Mouse (Mus musculus) megakaryocyte, embryonic 14.5 days (primary cell): ENCODE data around the gene Rnf31. TPM values are rescaled to one million over a fixed set of nuclear protein-coding genes. Genes with fewer than 3 reads are reported as not detected.

Source experiments
- H3K27me3 ChIP-seq: replicated peaks from 2 replicates; pipeline ENCODE3; 2012; ENCODE audit warnings: inconsistent platforms
- H3K36me3 ChIP-seq: replicated peaks from 2 replicates; pipeline ENCODE3; 2012; ENCODE audit warnings: low read length, inconsistent platforms, mixed read lengths
- H3K4me1 ChIP-seq: 2 replicates; pipeline ENCODE4 v1.6.1; 2012; ENCODE audit warnings: inconsistent platforms
- H3K4me3 ChIP-seq: replicated peaks from 2 replicates; pipeline ENCODE3; 2012; ENCODE audit warnings: moderate library complexity, mild to moderate bottlenecking, inconsistent platforms
- H3K9me3 ChIP-seq: 2 replicates; pipeline ENCODE4 v1.6.1; 2012; ENCODE audit warnings: inconsistent platforms
- FLI1 ChIP-seq: IDR thresholded peaks from 2 replicates; pipeline ENCODE4 v1.6.1; 2012; ENCODE audit warnings: low read length, inconsistent platforms, mixed read lengths
- GATA1 ChIP-seq: IDR thresholded peaks from 3 replicates; pipeline ENCODE4 v1.6.1; 2012; ENCODE audit warnings: mixed read lengths, low read length, inconsistent platforms, borderline replicate concordance
- polyA plus RNA-seq: library from polyadenylated mRNA; stranded (reverse); fragments of >175 nt; gene quantifications from 2 replicates; pipeline ENCODE4 v1.2.3, GENCODE M21; 2012; ENCODE audit warnings: low replicate concordance; ENCODE audit not compliant: insufficient read depth

The Rnf31 gene
- polyA plus RNA-seq, 1 experiment, result 17.1 TPM

- peaks cover 53% of the 10 kb centered on the region for H3K36me3 ChIP-seq
- no peaks in the 10 kb centered on the region for H3K27me3 ChIP-seq
- TF ChIP-seq GATA1 (no peak), FLI1 (no peak)
Measured at GRCm38 (mm10) chr14:55584702-55585565, 6.6 kb upstream of the Rnf31 start, which contains the start of gene Emc9. TSS of gene Emc9 (minus strand) at chr14:55585302.

GRCm38 (mm10) chr14:55585566-55585960 lies 5.9 kb upstream of the Rnf31 start:
- H3K4me1 ChIP-seq, result peaks cover 52% of the 10 kb centered on the region
- TF ChIP-seq FLI1 (no peak), GATA1 (no peak)
- H3K36me3 ChIP-seq, result peaks cover 46% of the 10 kb centered on the region
- peak overlapping the region; percentile 95 for H3K4me3 ChIP-seq
- H3K27me3 ChIP-seq, result no peaks in the 10 kb centered on the region
- H3K9me3 ChIP-seq, result no peaks in the 10 kb centered on the region

More at GRCm38 (mm10) chr14:55584702-55585565, 6.6 kb upstream of the Rnf31 start, which contains the start of gene Emc9:
- Histone ChIP-seq H3K4me3 (peak within 1 kb of the TSS; percentile 95), H3K9me3 (no peaks in the 10 kb centered on the region), H3K4me1 (peaks cover 53% of the 10 kb centered on the region)

GRCm38 (mm10) chr14:55586149-55586548 lies 5.4 kb upstream of the Rnf31 start:
- Histone ChIP-seq H3K4me1 (peaks cover 48% of the 10 kb centered on the region), H3K36me3 (peaks cover 40% of the 10 kb centered on the region), H3K9me3 (no peaks in the 10 kb centered on the region), H3K4me3 (peak overlapping the region; percentile 57), H3K27me3 (no peaks in the 10 kb centered on the region)
- TF ChIP-seq FLI1 (no peak), GATA1 (no peak)

- H3K4me3 ChIP-seq, result peak overlapping the region; percentile 64
Measured at GRCm38 (mm10) chr14:55589271-55589670, 2.2 kb upstream of the Rnf31 start.

GRCm38 (mm10) chr14:55589771-55590448 lies 1.6 kb upstream of the Rnf31 start:
- H3K9me3 ChIP-seq, result no peaks in the 10 kb centered on the region
- H3K27me3 ChIP-seq, result no peaks in the 10 kb centered on the region
- TF ChIP-seq FLI1 (no peak), GATA1 (no peak)
- H3K36me3 ChIP-seq, result peaks cover 41% of the 10 kb centered on the region
- H3K4me1 ChIP-seq, result peaks cover 68% of the 10 kb centered on the region
- H3K4me3 ChIP-seq, result peak overlapping the region; percentile 96

More at GRCm38 (mm10) chr14:55589271-55589670, 2.2 kb upstream of the Rnf31 start:
- TF ChIP-seq FLI1 (no peak), GATA1 (no peak)
- no peaks in the 10 kb centered on the region for H3K27me3 ChIP-seq
- peaks cover 70% of the 10 kb centered on the region for H3K4me1 ChIP-seq
- H3K36me3 ChIP-seq, result peaks cover 35% of the 10 kb centered on the region
- H3K9me3 ChIP-seq, result no peaks in the 10 kb centered on the region

- Histone ChIP-seq H3K9me3 (no peaks in the 10 kb centered on the region), H3K4me1 (peaks cover 68% of the 10 kb centered on the region), H3K4me3 (peak within 1 kb of the TSS; percentile 96), H3K36me3 (peaks cover 50% of the 10 kb centered on the region), H3K27me3 (no peaks in the 10 kb centered on the region)
- no peak for TF ChIP-seq FLI1
- no peak for TF ChIP-seq GATA1
Measured at GRCm38 (mm10) chr14:55590748-55591330, 669 bp upstream of the Rnf31 start, which contains the start of gene Psme2. TSS of gene Psme2 (minus strand) at chr14:55591113.

- peak overlapping the region; percentile 96 for H3K4me3 ChIP-seq
- TF ChIP-seq FLI1 (no peak), GATA1 (no peak)
- no peaks in the 10 kb centered on the region for H3K9me3 ChIP-seq
- H3K36me3 ChIP-seq, result peaks cover 61% of the 10 kb centered on the region
- no peaks in the 10 kb centered on the region for H3K27me3 ChIP-seq
- H3K4me1 ChIP-seq, result peaks cover 71% of the 10 kb centered on the region
Measured at GRCm38 (mm10) chr14:55592226-55592625, 718 bp downstream of the Rnf31 start.

GRCm38 (mm10) chr14:55596036-55596690 lies 4.7 kb downstream of the Rnf31 start:
- H3K27me3 ChIP-seq, result no peaks in the 10 kb centered on the region
- H3K36me3 ChIP-seq, result peaks cover 78% of the 10 kb centered on the region
- H3K4me1 ChIP-seq, result peaks cover 58% of the 10 kb centered on the region
- no peaks in the 10 kb centered on the region for H3K9me3 ChIP-seq
- TF ChIP-seq FLI1 (no peak), GATA1 (no peak)
- no peak overlapping the region for H3K4me3 ChIP-seq
